Mouse (Mus musculus) spleen, adult 2 months (tissue): ENCODE measurements at regions not wholly inside any gene's neighbourhood (a gene's known extent, or its start where the extent isn't known, plus 50 kb on each side); places are given as distances from the start of the nearest gene placed in this dataset.
"Not testable (repeated sequence)": the region's sequence is repeated elsewhere in the genome, so short reads cannot be mapped to it uniquely, and the experiment has no call there.

ENCODE experiments used
- DNase-seq, 2 experiments: peaks; one replicate each; pipeline versions ENCODE4 v3.0.0 to v3.0.0-alpha.2; 2012 to 2021; ENCODE audit warnings: low spot score in 2 of 2, low read depth in 1 of 2
- H3K27ac ChIP-seq: fragments of 200-500 bp; 2 replicates; pipeline ENCODE4 v1.5.1; 2012; ENCODE audit warnings: low read length, inconsistent platforms; ENCODE audit not compliant: insufficient read depth
- H3K27me3 ChIP-seq: fragments of 200-500 bp; 2 replicates; pipeline ENCODE4 v1.6.1; 2012; ENCODE audit warnings: mild to moderate bottlenecking, moderate library complexity, low read length, inconsistent platforms; ENCODE audit not compliant: control insufficient read depth, insufficient read depth
- H3K36me3 ChIP-seq: fragments of 200-500 bp; 2 replicates; pipeline ENCODE4 v1.6.1; 2012; ENCODE audit warnings: mild to moderate bottlenecking, low read length, inconsistent platforms; ENCODE audit not compliant: control insufficient read depth, insufficient read depth
- H3K4me1 ChIP-seq: fragments of 200-500 bp; 2 replicates; pipeline ENCODE4 v1.6.1; 2011; ENCODE audit warnings: inconsistent platforms; ENCODE audit not compliant: control insufficient read depth, insufficient read depth, insufficient read length
- H3K4me3 ChIP-seq: fragments of 200-500 bp; 2 replicates; pipeline ENCODE4 v1.5.1; 2011; ENCODE audit warnings: mild to moderate bottlenecking, inconsistent platforms; ENCODE audit not compliant: insufficient read depth, insufficient read length; ENCODE audit errors: extremely low read depth
- CTCF ChIP-seq: fragments of 200-500 bp; IDR thresholded peaks from 2 replicates; pipeline ENCODE4 v1.5.1; 2011; ENCODE audit warnings: mild to moderate bottlenecking, inconsistent platforms; ENCODE audit not compliant: insufficient read depth, insufficient read length, insufficient replicate concordance; ENCODE audit errors: extremely low read depth
- POLR2A ChIP-seq: fragments of 200-500 bp; IDR thresholded peaks from 2 replicates; pipeline ENCODE4 v1.6.1; 2011; ENCODE audit warnings: low read depth, low read length, inconsistent platforms
- WGBS: fragments of 180-500 bp; shearing (Covaris S2); methylation state at CpG from one replicate; pipeline ENCODE4 v1.1.7; 2018; 5-methylcytosine and 5-hydroxymethylcytosine counted together

DNA sequence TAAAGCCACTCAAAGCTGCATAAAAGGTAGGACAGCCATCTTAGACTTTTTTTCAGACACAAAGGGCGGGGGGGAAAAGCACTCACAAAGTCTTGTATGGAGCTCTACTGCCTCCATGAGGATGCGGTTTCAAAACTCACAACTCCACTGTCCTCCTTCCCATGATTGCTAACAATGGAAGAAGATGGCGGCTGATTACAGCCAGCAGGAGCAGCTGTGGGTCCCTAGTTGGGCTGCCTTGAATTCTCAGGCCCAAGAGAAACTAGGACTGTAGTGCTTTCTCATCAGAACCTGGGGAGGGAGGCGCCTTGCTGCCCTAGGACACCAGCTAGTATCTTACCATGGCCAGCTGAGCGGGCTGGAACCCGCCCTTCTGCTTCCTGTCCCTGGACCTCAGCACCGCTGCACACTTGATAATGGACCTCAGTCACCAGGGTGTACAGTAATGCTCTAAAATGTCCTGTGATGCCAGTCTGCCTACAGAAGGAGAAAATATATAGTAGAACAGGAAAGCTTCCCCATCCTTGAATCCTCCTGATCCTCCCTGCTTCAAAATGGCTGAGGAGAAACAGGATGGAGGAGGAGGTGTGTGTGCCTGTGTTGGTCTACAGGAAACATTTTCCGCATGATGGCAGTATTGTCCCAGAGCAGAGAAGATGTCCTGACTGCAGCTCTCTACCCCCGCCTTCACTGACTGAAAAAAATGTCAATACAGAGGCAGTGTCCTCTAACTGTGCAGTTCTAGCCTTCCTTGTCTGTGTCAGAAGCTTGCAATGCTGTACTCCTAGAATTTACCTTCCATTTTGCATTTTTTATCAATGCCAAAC lies 183.7 kb upstream of the Olfr1324 start:
- WGBS = 55% methylated on average over 9 of the region's 9 CpGs
- H3K4me1 ChIP-seq = no peaks in the 10 kb centered on the region
- no peak overlapping the region; the same call in 1 of the 2 replicates for H3K27ac ChIP-seq

DNA sequence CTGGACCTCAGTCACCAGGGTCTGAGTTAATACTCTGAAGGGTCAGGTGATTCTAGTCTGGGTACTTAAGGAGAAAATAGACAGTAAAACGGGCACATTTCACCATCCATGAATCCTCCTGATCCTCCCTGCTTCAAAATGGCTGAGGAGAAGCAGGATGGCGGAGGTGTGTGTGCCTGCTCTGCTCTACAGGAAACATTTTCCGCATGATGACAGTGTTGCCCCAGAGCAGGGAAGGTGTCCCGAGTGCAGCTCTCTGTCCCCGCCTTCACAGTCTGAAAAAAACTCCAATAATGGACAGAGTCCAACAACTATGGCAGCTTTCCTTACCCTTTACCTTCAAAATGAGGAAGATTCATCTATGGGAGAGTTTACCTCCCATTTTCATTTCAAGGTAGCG lies 179.8 kb upstream of the Olfr1324 start:
- 59% methylated on average over 6 of the region's 6 CpGs for WGBS
- H3K27ac ChIP-seq, H3K36me3 ChIP-seq, H3K4me3 ChIP-seq, H3K27me3 ChIP-seq, DNase-seq, H3K4me1 ChIP-seq: not testable (repeated sequence)

More for the DNA sequence above, 183.7 kb upstream of the Olfr1324 start:
- Histone ChIP-seq H3K27me3 (no peaks in the 10 kb centered on the region), H3K4me3 (no peak overlapping the region), H3K36me3 (no peaks in the 10 kb centered on the region)
- no peak for TF ChIP-seq CTCF
- TF ChIP-seq POLR2A = no peak
- DNase-seq = no peak

DNA sequence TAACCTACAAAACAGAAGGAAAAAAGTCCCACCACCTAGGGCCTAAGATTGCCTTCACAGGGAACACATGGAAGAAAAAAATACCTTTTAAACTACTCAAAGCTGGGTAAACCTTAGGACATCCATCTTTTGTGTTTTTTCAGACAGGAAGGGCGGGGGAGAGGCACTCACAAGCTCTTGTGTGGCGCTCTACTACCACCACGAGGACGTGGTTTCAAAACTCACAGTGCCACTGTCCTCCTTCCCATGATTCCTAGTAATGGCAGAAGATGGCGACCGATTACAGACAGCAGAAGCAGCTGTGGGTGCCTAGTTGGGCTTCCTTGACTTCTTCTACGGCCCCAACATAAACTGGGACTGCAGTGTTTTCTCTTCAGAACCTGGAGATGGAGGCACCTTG lies 179.3 kb upstream of the Olfr1324 start:
- no peaks in the 10 kb centered on the region for H3K36me3 ChIP-seq
- no peak overlapping the region for H3K4me3 ChIP-seq
- no peaks in the 10 kb centered on the region for H3K4me1 ChIP-seq
- WGBS = 52% methylated on average over 7 of the region's 7 CpGs
- TF ChIP-seq POLR2A (no peak), CTCF (no peak)
- H3K27me3 ChIP-seq = no peaks in the 10 kb centered on the region
- H3K27ac ChIP-seq = no peak overlapping the region
- DNase-seq = peak; percentile 3 to 9

DNA sequence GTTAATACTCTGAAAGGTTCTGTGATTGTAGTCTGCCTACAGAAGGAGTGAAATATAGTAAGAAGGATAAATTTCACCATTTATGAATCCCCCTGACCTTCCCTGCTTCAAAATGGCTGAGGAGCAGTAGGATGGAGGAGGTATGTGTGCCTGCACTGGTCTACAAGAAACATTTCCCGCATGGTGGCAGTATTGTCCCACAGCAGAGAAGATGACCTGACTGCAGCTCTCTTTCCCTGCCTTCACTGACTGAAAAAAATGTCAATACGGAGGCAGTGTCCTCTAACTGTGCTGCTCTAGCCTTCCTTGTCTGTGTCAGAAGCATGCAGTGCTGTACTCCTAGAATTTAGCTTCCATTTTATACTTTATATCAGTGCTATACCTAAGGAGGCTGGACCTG lies 177.2 kb upstream of the Olfr1324 start:
- not testable (repeated sequence) for H3K27ac ChIP-seq, H3K36me3 ChIP-seq, H3K27me3 ChIP-seq, H3K4me3 ChIP-seq, H3K4me1 ChIP-seq, DNase-seq
- 54% methylated on average over 2 of the region's 2 CpGs for WGBS

DNA sequence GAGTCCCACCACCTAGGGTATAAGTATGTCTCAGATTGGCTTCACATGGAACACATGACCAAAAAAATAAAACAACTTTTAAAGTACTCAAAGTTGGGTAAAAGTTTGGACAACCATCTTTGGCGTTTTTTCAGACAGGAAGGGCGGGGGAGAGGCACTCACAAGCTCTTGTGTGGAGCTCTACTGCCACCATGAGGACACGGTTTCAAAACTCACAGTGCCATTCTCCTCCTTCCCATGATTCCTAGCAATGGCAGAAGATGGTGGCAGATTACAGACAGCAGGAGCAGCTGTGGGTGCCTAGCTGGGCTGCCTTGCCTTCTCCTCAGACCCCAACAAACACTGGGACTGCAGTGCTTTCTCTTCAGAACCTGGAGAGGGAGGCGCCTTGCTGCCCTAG lies 176.7 kb upstream of the Olfr1324 start:
- H3K4me3 ChIP-seq, DNase-seq, H3K4me1 ChIP-seq, H3K27ac ChIP-seq, H3K27me3 ChIP-seq, H3K36me3 ChIP-seq: not testable (repeated sequence)
- 53% methylated on average over 4 of the region's 4 CpGs for WGBS

DNA sequence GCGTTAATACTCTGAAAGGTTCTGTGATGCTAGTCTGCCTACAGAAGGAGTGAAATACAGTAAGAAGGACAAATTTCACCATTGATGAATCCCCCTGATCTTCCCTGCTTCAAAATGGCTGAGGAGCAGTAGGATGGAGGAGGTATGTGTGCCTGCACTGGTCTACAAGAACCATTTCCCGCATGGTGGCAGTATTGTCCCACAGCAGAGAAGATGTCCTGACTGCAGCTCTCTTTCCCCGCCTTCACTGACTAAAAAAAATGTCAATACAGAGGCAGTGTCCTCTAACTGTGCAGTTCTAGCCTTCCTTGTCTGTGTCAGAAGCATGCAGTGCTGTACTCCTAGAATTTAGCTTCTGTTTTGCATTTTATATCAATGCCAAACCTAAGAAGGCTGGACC lies 174.6 kb upstream of the Olfr1324 start:
- H3K36me3 ChIP-seq, DNase-seq, H3K27me3 ChIP-seq, H3K4me1 ChIP-seq, H3K4me3 ChIP-seq, H3K27ac ChIP-seq: not testable (repeated sequence)
- 55% methylated on average over 3 of the region's 3 CpGs for WGBS

DNA sequence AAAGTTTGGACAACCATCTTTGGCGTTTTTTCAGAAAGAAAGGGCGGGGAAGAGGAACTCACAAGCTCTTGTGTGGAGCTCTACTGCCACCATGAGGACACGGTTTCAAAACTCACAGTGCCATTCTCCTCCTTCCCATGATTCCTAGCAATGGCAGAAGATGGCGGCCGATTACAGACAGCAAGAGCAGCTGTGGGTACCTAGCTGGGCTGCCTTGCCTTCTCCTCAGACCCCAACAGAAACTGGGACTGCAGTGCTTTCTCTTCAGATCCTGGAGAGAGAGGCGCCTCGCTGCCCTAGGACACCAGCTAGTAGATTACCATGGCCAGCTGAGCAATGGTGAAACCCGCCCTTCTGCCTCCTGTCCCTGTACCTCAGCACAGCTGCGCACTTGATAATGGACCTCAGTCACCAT lies 174.2 kb upstream of the Olfr1324 start:
- H3K4me1 ChIP-seq, DNase-seq, H3K4me3 ChIP-seq, H3K27me3 ChIP-seq, H3K27ac ChIP-seq, H3K36me3 ChIP-seq: not testable (repeated sequence)
- WGBS = 58% methylated on average over 9 of the region's 9 CpGs

DNA sequence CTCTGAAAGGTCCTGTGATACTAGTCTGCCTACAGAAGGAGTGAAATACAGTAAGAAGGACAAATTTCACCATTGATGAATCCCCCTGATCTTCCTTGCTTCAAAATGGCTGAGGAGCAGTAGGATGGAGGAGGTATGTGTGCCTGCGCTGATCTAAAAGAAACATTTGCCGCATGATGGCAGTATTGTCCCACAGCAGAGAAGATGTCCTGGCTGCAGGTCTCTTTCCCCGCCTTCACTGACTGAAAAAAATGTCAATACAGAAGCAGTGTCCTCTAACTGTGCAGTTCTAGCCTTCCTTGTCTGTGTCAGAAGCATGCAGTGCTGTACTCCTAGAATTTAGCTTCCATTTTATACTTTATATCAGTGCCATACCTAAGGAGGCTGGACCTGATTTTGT lies 172.0 kb upstream of the Olfr1324 start:
- H3K27ac ChIP-seq, H3K27me3 ChIP-seq, H3K4me3 ChIP-seq, H3K36me3 ChIP-seq, DNase-seq, H3K4me1 ChIP-seq: not testable (repeated sequence)
- 66% methylated on average over 3 of the region's 3 CpGs for WGBS
